Mouse (Mus musculus): ENCODE data around the gene Cd55.
A peak's percentile ranks its signal among the peaks of the same experiment; 100 is the strongest.
"Not testable (repeated sequence)": the region's sequence is repeated elsewhere in the genome, so short reads cannot be mapped to it uniquely, and the experiment has no call there.

Cd55 gene

DNA sequence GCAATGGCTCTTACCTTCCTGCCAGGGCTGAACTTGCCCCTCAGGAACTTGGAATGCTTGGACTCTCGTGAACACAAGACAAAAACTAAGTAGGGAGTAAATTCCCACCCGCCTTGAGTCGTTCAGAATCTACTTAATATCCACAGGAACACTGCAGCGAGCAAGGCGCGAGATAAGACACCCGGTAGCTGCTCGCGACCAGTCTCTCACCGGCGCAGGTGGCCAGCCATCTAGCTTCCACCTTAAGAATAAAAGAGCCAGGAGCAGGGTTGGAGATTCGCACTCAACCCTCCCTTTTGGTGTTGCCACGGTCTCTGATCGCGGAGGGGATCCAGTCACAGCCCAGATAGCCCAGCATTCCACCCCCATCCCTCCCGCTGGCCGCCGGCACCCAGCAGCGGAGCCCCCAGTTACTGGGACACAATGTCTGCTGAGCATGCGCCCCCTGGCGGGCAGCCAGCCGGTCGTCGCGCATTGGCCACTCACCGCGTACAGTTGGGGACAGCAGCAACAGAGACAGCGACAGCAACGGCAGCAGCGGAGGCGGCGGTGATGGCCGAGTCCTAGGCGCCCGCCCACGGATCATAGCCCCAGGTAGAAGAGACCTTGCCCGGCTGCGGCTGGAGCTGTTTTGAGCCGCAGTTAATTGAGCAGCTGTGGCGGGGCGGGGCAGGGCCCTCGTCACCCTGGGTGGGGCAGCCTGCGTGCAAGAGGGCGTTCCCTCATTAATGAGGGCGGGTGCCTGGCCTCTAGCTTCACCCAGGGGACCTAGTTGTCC lies at the start of gene Cd55:
Gene Cd55 (minus strand): TSS at position 661 of the 778 bp plus-strand sequence.
- DNase-seq (ENCODE audit: low read depth, low spot score) = peak; percentile 36

DNA sequence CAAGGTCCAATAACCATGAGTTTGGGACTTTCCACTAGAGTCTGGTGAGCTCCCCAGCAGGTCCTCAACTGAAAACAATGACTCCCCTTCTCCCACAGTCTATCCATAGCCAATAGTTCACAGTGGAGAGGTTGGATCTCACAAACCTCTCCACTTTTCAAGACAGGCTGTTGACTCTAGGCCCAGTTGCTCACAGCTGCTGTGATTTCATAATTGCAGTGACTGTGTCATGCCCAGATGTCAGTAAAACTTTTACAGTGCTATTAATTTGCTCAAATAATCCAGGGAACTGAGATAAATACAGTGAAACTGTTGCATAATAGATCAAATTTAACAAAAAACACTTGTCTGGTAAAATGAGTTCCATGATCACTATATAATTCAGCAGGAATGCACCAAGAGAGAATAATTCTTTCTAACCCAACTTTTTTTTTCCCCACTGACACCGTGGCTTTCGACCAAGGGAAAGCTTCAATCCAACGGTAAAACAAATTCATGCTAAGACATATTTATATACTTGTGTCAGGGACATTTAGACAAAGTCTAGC lies 49.4 kb upstream of the Cd55 start:
- no peak for DNase-seq (ENCODE audit: low read depth, low spot score)

DNA sequence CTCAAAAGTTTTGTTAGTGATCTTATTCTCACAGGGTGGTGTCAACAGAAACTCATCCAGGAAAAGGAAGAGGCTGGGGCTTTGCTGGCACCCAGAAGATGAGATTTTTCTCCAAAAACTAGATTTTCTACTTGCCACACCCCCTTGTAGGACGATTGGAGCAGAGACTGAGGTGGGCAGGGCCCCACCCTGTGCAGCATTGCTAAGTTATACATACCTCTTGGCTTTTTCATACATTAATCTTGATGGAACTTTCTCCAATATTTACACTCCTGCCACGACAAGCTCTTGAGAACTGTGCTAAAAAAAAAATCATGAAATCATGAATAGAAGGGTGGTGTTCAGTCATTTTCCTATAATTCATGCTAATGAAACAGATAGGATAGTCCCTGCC lies 46.4 kb upstream of the Cd55 start:
- no peak for DNase-seq (ENCODE audit: low read depth, low spot score)

DNA sequence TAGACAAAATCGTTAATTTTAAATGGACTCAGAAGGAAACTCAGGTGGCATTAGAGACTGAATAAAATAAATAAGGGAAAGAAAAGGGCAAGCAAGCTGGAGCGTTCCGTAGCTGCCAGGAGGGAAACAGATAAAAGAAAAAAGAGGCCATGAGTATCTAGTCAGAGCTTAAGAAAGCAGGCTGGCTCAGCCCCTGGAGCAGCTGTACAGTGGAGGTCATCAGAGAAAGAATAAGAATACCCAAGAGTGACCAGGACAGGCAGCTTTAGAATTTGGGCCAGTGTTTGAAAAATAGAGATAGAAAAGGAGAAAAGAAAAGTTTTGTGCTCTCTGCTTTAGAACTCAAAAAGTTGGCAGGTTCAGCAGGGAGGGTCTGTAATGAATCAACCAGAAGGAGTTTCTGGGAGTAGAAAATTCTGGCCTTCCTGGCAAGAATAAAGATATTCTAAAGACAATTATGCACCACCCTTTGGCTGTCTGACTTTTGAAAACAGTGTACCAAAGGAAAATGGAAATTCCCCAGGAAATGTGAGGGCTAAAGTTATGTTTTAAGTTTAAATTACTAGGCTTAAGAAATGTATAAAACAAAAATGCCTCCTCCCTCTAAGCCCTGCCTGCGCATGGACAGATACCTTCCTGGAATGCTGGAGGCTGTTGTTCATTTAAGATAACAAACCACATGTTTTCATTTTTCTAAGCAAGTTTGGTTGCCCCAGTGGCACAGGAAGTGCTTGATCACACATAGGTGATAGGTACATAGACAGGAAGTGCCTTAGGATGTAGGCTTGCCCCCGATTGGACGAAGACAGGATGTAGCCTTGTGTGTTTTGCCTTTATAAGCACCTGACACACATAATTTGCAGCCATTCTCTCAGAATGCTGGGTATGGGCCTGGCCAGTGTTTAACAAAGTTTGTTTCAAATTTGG lies 45.7 kb upstream of the Cd55 start:
- no peak for DNase-seq (ENCODE audit: low read depth, low spot score)

DNA sequence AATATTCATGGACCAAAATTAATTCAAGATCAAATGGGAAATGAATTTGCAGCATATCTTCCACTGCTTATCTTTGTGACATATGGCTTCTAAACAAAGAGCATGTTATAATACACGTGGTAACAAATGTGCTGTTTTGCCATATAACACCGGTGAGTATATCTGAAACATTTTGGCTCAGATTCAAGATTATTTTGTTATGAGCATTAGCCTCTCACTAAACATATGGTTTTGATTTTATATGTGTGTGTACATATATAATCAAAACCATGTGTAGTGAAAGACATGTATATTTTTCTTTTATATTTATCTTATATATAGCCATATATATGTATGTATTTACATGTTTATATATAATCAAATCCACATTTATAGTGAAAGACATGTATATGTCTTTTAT lies 44.9 kb upstream of the Cd55 start:
- DNase-seq (ENCODE audit: low read depth, low spot score) = no peak

DNA sequence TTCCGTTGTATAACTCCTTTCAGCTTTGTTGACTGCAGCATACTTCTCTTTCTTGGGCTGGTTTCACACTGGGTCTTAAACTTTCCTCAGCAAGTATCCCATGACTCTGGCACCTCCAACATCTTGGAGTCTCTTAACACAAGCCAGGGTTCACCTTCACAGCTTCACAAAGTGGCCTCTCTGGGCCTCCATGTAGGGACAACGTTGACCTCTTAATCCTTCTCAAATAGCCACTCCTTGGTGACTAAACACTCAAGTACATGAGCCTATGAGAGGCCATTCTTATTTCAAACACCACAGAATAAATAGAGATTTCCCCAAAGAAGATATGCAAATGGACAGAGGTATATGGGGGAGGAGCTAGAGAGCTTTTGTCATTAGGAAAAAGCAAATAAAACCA lies 37.4 kb upstream of the Cd55 start:
- no peak for DNase-seq (ENCODE audit: low read depth, low spot score)

DNA sequence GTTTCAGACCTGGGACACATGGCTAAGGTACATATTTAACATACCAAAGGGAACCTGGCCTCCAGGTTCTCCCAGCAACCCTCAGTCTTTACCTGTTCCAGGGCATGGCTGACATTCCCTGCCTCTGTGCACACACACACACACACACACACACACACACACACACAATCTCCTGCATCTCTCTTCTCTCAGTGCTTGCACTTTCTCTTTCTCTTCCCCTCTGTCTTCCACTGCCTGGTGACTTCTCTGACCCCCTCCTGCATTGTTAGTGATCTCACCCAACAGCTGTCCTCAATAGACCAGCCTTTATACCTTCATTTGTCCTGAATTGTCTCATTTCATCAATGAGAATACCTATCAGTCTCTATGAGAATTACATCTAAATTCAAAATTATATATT lies 35.8 kb upstream of the Cd55 start:
- DNase-seq (ENCODE audit: low read depth, low spot score) = no peak

DNA sequence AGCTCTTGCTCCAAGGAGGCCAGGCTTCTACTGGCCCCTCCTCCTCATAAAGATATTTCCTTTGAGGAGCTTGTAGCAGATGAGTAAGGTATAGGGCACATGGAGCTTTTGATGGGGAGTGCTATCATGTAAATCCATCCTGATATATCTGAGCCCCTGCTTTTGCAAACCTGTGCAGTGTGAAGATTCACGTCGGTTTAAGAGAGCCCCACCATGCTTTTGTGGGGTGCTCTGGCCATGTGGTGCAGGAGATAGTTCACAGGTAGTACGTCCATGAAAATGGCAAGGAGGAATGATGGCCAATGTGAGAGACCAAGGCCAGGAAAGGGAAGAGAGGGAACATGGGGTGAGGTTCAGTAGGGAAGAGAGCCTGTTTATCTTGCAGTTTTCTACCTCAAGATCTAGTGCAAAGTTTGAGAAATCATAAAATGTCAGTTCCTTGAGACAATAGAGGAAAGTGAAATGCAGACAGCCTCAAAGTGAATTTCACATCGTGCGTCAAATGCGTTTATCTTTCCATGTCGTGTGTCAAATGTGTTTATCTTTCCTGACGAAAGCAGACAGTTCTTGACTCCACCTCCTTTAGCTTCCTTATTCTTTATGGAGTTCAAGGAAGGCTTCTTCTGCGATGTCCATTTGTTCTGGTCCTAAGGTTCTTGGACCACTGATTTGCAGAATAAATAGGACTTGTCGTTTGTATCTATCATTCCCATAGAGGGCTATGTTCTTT lies 24.4 kb upstream of the Cd55 start:
- DNase-seq (ENCODE audit: low read depth, low spot score) = no peak

DNA sequence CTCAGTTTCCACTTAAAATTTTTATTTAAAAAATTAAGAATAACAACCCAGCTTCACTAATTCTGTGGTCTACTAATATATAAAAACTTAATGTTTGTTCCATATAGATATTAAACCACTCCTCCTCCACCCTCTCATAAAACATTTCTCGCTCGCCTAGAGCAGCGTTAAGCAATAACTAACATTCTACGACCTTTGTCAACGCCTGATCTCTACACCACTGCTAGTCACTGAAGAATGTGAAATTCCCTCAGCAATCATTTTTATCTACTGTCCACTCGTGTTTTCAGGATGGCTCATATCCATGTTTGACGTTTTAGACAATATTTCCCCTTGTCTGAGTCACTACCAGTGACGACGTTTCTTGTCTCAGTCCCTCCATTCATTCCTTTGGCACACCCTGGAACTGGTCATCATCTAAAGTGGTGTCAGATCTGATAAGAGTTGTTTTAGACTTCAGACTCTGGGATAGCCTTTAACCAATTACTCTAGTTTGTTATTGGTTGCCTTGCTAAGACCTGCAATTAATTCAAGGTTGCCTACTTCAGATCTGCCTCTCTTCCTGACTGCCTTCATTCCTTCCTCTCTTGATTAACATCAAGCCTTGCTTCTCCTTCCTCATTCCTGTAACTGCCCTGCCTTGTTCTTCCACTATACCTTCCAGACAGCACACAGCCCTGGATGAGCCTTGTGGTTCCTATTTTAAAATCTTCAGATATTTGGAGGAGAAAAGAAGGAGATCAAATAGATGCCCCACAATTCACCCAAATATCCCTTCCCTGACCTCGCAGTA lies 23.5 kb upstream of the Cd55 start:
- no peak for DNase-seq (ENCODE audit: low read depth, low spot score)

DNA sequence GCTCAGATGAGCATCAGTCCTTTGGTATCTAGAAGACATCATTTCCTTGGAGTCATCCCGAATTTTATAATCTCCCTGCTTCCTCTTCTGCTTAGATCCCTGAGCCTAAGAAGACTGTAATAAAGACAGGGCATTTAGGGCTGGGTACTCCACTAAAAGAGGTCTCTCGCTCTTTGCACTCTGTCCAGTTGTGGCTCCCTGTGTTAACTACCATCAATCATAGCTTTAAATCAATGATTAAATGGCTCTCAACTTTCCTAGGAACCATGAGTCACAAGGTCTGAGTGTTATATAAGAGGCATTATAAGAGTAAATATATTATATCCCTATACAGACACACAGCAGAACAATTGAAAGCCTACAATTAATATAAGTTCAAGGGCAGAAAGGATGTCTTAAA lies 22.8 kb upstream of the Cd55 start:
- no peak for DNase-seq (ENCODE audit: low read depth, low spot score)

DNA sequence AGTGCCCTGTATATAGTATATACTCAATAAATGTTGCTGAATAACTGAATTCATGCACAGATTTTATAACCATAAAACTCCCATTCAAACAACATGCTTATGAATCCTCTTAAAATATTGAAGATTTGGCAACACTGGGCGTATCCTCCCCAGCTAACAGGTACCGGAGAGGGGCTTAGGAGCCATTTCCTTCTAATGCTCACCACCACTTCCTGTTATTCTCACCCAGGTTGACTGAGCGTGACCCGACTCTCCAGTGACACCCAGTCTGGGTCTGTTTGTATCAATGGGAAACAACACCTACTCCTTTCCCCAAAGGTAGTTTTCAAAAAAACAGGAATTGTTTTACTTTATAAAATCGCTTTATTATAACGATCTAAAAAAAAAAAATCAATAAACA lies 12.4 kb upstream of the Cd55 start:
- no peak for DNase-seq (ENCODE audit: low read depth, low spot score)

DNA sequence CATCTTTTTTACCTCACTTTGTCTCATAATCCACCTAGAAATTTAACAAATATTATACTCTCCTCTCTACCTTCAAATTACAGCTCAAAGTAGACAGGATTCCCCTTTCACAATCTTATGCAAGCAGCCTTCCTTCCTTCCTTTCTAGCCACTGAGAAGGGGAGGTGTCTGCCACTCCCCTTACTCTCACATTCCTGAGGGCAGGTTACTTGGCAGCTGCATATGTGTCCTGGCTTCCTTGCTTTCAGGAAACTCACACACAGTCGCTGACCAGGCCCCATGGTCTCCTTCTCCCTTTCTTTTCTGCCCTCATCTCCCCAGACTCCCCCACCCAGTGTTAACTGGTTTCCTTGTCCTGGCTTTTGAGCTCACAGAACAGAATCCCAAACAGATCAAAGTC lies 11.7 kb upstream of the Cd55 start:
- no peak for DNase-seq (ENCODE audit: low read depth, low spot score)

DNA sequence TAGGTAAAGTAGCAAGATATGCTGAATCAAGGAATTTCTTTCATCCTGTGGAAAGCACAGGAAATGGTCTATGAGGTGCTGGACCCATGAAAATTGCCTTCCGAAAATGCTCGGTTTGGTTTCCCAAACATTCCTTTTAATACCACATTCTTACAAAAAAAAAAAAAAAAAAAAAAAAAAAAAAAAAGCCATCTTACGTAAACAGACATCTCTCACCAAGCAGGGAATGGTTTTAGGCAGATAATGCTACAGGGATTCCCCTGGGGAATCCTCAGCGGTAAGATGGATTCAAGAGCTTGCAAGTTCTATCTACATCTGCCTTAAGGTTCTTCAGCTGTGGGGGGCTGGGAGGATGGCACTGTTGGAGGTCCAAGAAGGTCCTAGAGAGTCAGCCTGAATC lies 7.5 kb upstream of the Cd55 start:
- no peak for DNase-seq (ENCODE audit: low read depth, low spot score)

DNA sequence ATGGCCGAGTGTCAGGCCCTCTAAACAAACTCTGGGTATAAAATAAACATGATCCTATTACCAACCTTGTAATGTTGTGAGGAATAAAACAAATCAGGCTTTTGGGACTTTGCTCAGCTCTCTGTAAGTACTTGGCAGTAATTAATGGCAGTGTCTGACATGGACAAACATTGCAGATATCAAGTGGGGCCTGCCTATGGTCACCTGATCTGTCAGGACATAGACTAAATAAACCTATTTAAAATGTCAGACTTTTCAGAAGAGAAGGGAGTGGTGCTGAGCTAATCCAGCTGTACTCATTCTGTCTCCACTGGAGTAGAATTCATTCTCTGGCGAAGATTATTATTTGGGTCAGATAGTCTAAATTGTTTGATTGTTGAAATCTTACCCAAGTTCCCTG lies 4.9 kb upstream of the Cd55 start:
- no peak for DNase-seq (ENCODE audit: low read depth, low spot score)

DNA sequence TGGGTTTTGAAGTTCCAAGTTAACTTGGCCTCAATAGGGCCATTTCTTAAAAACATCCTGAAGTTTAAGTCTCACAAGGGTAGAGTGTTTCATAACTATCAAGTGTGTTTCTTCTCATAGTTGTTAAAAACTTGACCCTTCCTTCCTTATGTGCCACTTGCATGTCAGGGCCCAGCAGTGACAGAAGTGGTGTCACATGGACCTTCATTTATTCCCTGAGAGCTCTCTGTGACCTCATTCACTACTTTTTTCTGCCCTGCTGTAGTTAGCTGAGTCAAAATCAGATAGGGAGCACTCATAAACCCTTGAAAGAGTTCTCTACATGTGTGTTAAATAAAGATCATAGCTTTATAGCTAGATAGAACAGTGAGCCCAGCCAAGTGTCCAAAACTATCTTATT lies 1.6 kb upstream of the Cd55 start:
- no peak for DNase-seq (ENCODE audit: low read depth, low spot score)

DNA sequence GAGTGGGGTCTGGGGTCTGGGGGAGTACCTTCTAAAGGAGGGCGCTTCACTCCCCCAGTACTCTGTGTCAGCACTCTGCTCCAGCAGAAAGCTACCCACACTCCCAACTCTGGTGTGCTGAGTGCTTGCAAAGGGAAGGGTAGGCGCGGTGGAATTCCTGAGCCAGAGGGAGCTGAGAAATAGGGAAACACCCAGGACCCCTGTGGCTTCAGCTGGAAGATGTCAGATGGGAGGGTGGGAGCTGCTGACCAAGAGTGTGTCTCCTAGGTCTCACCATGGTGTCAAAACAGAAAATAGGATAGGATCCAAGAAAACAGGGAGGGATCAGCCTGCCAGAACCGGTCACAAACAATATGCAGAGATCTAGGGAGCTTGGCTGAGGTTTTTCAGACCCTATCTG lies 323 bp upstream of the Cd55 start:
- DNase-seq (ENCODE audit: low read depth, low spot score) = no peak

DNA sequence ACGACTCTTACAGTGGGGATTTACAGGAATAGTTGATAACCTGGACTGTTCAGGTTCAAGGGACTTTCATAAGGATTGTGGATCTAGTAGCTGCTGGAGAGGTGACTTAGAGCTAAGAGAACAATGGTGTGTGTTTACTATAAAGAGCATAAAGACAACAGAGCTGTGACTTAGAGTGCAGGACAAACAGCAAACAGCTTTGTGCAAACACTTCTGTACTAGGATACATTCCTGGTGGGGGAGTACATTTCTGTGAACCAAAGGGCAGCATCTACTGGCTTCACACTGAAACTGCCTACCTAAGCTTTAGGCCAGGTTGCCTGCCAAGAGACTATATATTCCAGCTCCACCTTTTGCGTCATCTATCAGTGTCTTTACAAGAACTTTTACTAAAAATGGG lies 7.4 kb downstream of the Cd55 start:
- DNase-seq (ENCODE audit: low read depth, low spot score) = no peak

DNA sequence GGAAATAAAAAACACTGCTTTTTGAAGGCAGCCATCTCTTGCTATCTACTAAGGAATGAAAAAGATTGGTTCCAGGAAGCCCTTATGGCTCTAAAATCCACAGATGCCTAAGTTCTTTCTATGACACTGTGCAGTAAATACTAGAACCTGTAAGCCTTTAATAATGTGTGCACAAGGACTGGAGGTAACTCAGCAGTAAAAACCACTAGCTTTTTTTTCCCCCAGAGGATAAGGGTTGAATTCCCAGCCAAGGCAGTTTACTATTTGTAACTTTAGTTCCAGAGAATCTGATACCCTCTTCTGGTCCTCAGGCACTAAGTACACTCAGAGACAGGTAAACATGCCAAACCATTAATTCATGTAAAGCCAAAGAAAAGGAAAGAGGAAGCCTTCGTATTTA lies 19.6 kb downstream of the Cd55 start:
- not testable (repeated sequence) for DNase-seq (ENCODE audit: low read depth, low spot score)

DNA sequence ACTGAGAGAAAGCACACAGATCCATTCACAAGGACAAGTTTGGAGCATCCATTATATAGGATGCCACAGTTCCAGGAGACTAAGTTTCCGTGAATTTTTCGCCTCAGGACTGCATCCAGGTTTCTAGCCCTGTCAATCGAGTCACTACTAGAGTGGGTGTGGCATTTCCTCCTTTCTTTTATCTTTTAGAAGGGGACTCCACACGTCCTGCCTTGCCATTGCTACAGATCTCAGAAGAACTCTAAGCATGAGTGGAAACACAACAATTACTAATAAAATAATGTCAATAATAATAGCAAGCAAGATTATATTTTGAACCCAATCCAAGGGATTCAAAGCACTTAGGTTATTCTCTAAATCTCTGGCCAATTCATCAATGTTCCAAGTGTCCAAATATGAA lies 31.6 kb downstream of the Cd55 start:
- no peak for DNase-seq (ENCODE audit: low read depth, low spot score)

DNA sequence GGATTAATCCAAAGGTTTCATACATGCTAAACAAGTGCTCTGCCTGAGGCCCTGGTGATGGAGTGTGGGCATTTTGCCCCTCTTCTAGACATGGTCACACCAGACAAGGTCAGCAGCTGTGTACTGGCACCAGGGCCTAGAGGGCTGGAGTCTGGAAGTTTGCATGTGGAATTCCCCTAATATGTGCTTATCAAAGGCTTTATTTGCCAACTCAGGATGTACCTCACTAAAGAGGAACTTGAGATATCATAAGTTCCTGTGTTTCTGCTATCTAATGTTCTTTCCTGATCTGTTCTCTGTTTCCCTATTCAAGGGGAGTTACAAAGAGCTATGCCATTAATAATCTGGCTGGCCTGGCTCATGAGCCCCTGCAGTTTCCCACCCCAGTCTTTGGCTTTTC lies 33.9 kb downstream of the Cd55 start:
- not testable (repeated sequence) for DNase-seq (ENCODE audit: low read depth, low spot score)

DNA sequence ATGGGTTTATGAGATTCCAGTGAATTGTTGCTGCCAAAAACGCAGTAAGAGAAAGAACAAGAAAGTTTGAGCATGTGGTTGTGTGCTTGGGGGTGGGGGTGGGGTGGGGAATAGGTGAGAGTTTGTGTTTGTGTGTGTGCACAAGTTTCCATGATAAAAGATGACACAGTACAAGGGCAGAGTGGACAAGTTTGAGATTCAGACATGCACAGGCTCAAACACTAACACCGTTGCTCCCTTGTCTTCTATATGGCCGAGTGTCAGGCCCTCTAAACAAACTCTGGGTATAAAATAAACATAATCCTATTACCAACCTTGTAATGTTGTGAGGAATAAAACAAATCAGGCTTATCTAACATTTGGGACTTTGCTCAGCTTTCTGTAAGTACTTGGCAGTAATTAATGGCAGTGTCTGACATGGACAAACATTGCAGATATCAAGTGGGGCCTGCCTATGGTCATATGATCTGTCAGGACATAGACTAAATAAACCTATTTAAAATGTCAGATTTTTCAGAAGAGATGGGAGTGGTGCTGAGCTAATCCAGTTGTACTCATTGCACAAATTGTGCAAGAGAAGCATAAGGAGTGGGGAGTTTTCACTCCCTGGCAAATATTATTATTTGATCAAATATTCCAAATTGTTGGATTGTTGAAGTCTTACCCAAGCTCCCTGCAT lies 35.2 kb downstream of the Cd55 start:
- not testable (repeated sequence) for DNase-seq (ENCODE audit: low read depth, low spot score)

All from retina, adult 2 months (tissue).